Mouse (Mus musculus): ENCODE results near the gene Limd2. TPM values are rescaled to one million over a fixed set of nuclear protein-coding genes. Genes with fewer than 3 reads are reported as not detected.
A peak's percentile ranks its signal among the peaks of the same experiment; 100 is the strongest.

Limd2 gene
- polyA plus RNA-seq, 1 experiment from 2014 or later, result 142 TPM

GRCm38 (mm10) chr11:106122736-106123135 is 37.9 kb downstream of the Limd2 start:
- no peak overlapping the region for H3K4me3 ChIP-seq (ENCODE audit: low read length)
- peaks cover 7% of the 10 kb centered on the region for H3K36me3 ChIP-seq (ENCODE audit: control insufficient read depth, insufficient read depth, low read length)
- H3K9me3 ChIP-seq (ENCODE audit: control insufficient read depth, low read length), result no peaks in the 10 kb centered on the region
- H3K27ac ChIP-seq (ENCODE audit: low read depth, low read length), result 0 out of 2 replicates have a peak overlapping the region, but pooled peaks have one; percentile 14
- H3K9ac ChIP-seq (ENCODE audit: low read depth, low read length), result no peak overlapping the region
- 86% methylated on average over 3 of the region's 3 CpGs for WGBS
- no peaks in the 10 kb centered on the region for H3K4me1 ChIP-seq (ENCODE audit: control insufficient read depth, insufficient read depth, low read depth, low read length)
- H3K27me3 ChIP-seq (replicated peaks; ENCODE audit: control insufficient read depth, insufficient read depth, low read length), result no peaks in the 10 kb centered on the region
- no peak for ATAC-seq
- no peak overlapping the region for H3K4me2 ChIP-seq (ENCODE audit: low read length)

GRCm38 (mm10) chr11:106122221-106122620 is 38.4 kb downstream of the Limd2 start:
- 0 out of 2 replicates have a peak overlapping the region, but pooled peaks have one; percentile 14 for H3K27ac ChIP-seq (ENCODE audit: low read depth, low read length)
- H3K9ac ChIP-seq (ENCODE audit: low read depth, low read length), result no peak overlapping the region
- no peak for ATAC-seq
- H3K9me3 ChIP-seq (ENCODE audit: control insufficient read depth, low read length), result no peaks in the 10 kb centered on the region
- no peaks in the 10 kb centered on the region for H3K4me1 ChIP-seq (ENCODE audit: control insufficient read depth, insufficient read depth, low read depth, low read length)
- H3K4me2 ChIP-seq (ENCODE audit: low read length), result no peak overlapping the region
- H3K36me3 ChIP-seq (ENCODE audit: control insufficient read depth, insufficient read depth, low read length), result peaks cover 10% of the 10 kb centered on the region
- H3K27me3 ChIP-seq (replicated peaks; ENCODE audit: control insufficient read depth, insufficient read depth, low read length), result no peaks in the 10 kb centered on the region
- H3K4me3 ChIP-seq (ENCODE audit: low read length), result no peak overlapping the region
- 98% methylated on average over 5 of the region's 5 CpGs for WGBS

- no peaks in the 10 kb centered on the region for H3K9me3 ChIP-seq (ENCODE audit: control insufficient read depth, low read length)
- H3K4me1 ChIP-seq (ENCODE audit: control insufficient read depth, insufficient read depth, low read depth, low read length), result no peaks in the 10 kb centered on the region
- no peaks in the 10 kb centered on the region for H3K27me3 ChIP-seq (replicated peaks; ENCODE audit: control insufficient read depth, insufficient read depth, low read length)
- no peak overlapping the region for H3K4me3 ChIP-seq (ENCODE audit: low read length)
- peaks cover 7% of the 10 kb centered on the region for H3K36me3 ChIP-seq (ENCODE audit: control insufficient read depth, insufficient read depth, low read length)
- H3K4me2 ChIP-seq (ENCODE audit: low read length), result no peak overlapping the region
- no peak overlapping the region for H3K9ac ChIP-seq (ENCODE audit: low read depth, low read length)
- ATAC-seq, result no peak
- H3K27ac ChIP-seq (ENCODE audit: low read depth, low read length), result no peak overlapping the region
Observed at GRCm38 (mm10) chr11:106111688-106112087, 49.0 kb downstream of the Limd2 start.

Other genes with a start within 250 kb of the Limd2 start
- gene Cyb561, start 207.5 kb downstream of the Limd2 start, polyA plus RNA-seq (2015; fragmentation: Nextera tagmentation; extraction: Ambion mirVana), result 63.8 and 65.4 TPM in 2 replicates
- 8.6 and 9.9 TPM in 2 replicates for gene Ace, start 192.9 kb downstream of the Limd2 start, polyA plus RNA-seq (2015; fragmentation: Nextera tagmentation; extraction: Ambion mirVana)
- 0.06 TPM in 1 of 2 replicates, not detected in the other for gene Ace3, start 166.2 kb downstream of the Limd2 start, polyA plus RNA-seq (2015; fragmentation: Nextera tagmentation; extraction: Ambion mirVana)
- 2.7 and 3.1 TPM in 2 replicates for gene Kcnh6, start 152.7 kb downstream of the Limd2 start, polyA plus RNA-seq (2015; fragmentation: Nextera tagmentation; extraction: Ambion mirVana)
- gene Dcaf7, start 124.0 kb downstream of the Limd2 start, polyA plus RNA-seq (2015; fragmentation: Nextera tagmentation; extraction: Ambion mirVana), result 152 and 179 TPM in 2 replicates
- gene Taco1, start 94.8 kb downstream of the Limd2 start, polyA plus RNA-seq (2015; fragmentation: Nextera tagmentation; extraction: Ambion mirVana), result 7.4 and 7.8 TPM in 2 replicates
- gene Map3k3, start 76.2 kb downstream of the Limd2 start, polyA plus RNA-seq (2015; fragmentation: Nextera tagmentation; extraction: Ambion mirVana), result 6.2 and 11.9 TPM in 2 replicates
- gene Gm10840, start within 50 bp of the Limd2 start, polyA plus RNA-seq (2015; fragmentation: Nextera tagmentation; extraction: Ambion mirVana), result not detected in 2 replicates
- gene Strada, start 41.3 kb upstream of the Limd2 start, polyA plus RNA-seq (2015; fragmentation: Nextera tagmentation; extraction: Ambion mirVana), result 28.6 and 30.1 TPM in 2 replicates
- 109 and 113 TPM in 2 replicates for gene Ccdc47, start 55.5 kb upstream of the Limd2 start, polyA plus RNA-seq (2015; fragmentation: Nextera tagmentation; extraction: Ambion mirVana)
- 77.9 and 87.4 TPM in 2 replicates for gene Ddx42, start 56.1 kb upstream of the Limd2 start, polyA plus RNA-seq (2015; fragmentation: Nextera tagmentation; extraction: Ambion mirVana)
- gene Ftsj3, start 95.2 kb upstream of the Limd2 start, polyA plus RNA-seq (2015; fragmentation: Nextera tagmentation; extraction: Ambion mirVana), result 31.6 and 35.0 TPM in 2 replicates
- gene Psmc5, start 95.3 kb upstream of the Limd2 start, polyA plus RNA-seq (2015; fragmentation: Nextera tagmentation; extraction: Ambion mirVana), result 303 and 330 TPM in 2 replicates
- 9.6 and 11.2 TPM in 2 replicates for gene Smarcd2, start 112.1 kb upstream of the Limd2 start, polyA plus RNA-seq (2015; fragmentation: Nextera tagmentation; extraction: Ambion mirVana)
- gene Tcam1, start 115.8 kb upstream of the Limd2 start, polyA plus RNA-seq (2015; fragmentation: Nextera tagmentation; extraction: Ambion mirVana), result 0.06 and 0.14 TPM in 2 replicates
- gene Gh, start 141.0 kb upstream of the Limd2 start, polyA plus RNA-seq (2015; fragmentation: Nextera tagmentation; extraction: Ambion mirVana), result 0.61 TPM in 1 of 2 replicates, not detected in the other
- gene Cd79b, start 153.9 kb upstream of the Limd2 start, polyA plus RNA-seq (2015; fragmentation: Nextera tagmentation; extraction: Ambion mirVana), result 0.85 and 1.5 TPM in 2 replicates
- gene Scn4a, start 192.4 kb upstream of the Limd2 start, polyA plus RNA-seq (2015; fragmentation: Nextera tagmentation; extraction: Ambion mirVana), result 0.06 TPM in 1 of 2 replicates, not detected in the other
- gene Prr29, start 204.6 kb upstream of the Limd2 start, polyA plus RNA-seq (2015; fragmentation: Nextera tagmentation; extraction: Ambion mirVana), result not detected in 2 replicates
- gene Icam2, start 227.2 kb upstream of the Limd2 start, polyA plus RNA-seq (2015; fragmentation: Nextera tagmentation; extraction: Ambion mirVana), result 15.1 and 17.6 TPM in 2 replicates